Mouse (Mus musculus): ENCODE measurements at regions not wholly inside any gene's neighbourhood (a gene's known extent, or its start where the extent isn't known, plus 50 kb on each side); places are given as distances from the start of the nearest gene placed in this dataset.

DNA sequence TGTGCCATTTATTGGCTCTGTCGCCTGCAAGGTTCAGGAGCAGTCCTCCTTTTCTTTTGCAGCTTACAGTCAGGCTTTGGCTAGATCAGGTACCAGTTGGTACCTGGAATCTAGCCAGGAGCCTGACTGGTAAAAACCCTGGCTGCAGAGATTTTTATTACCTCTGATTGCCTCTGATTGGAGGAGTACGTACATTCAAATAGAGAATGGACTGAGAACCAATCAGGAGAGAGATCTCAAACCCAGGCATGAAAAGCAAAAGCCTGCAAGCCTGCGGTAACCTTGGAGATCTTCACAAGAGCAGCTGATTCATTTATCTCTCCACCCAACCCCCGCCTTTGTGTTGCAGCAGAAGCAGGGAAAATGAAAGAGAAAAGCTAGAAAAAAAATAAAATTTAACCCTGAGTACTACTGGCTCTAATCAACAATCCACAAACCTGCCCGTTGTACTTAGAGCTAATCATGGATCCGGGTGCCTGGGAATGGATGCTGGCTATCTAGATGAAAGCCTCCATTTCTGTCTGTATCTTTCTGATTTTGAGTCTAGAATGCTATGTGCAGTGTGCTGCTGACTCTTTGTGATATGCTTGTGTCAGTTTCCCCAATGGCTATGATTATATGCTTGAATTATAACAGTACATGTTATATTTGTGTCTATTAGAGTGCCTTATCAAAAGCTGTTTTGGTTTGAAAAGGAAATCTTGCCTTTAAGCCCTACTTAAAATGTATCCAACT lies 406.2 kb upstream of the Ndn start:
- DNase-seq: no peak
- Histone ChIP-seq H3K4me3 (replicated peaks; ENCODE audit: extremely low read depth, low read depth, low read length) (no peak overlapping the region), H3K4me1 (ENCODE audit: control insufficient read depth, insufficient read depth, low read length) (no peaks in the 10 kb centered on the region)
- TF ChIP-seq POLR2A (IDR thresholded peaks at IDR 0.05; ENCODE audit: borderline replicate concordance, extremely low read depth, low read depth, low read length): no peak
- WGBS: 45% methylated on average over 6 of the region's 6 CpGs

DNA sequence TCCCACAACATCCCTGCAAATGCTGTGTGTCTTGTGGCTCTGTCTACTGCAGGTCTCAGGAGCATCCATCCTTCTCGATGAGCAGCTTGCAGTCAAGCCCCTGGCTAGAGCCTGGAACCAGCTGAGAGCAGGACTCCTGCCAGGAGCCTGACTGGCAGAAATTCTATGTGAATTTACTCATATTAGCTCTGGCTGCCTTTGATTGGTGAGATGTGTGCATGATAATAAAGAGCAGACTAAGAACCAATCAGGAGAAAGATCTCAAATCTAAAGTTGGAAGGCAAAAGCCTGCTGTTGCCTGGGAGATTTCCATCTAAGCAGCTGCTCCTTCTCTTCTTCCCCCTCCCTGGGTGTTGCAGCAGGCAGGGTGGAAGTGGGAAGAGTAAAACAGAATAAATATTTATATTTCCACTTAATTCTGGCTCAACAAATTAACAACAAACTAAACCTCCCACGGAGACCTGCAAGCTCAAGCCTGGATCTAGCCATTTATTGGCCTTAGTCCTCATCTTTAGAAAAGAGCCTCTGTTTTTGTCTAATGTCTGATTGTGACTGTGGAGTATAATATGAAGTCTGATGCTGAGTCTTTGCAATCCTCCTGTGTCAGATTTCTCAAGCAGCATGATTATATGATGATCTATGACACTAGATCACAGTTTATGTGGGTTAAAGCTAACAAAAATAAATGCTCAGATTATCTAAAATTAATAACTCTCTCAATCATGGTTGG lies 364.0 kb upstream of the Ndn start:
- Histone ChIP-seq H3K4me1 (ENCODE audit: control insufficient read depth, insufficient read depth, low read length) (no peaks in the 10 kb centered on the region), H3K4me3 (replicated peaks; ENCODE audit: extremely low read depth, low read depth, low read length) (peak overlapping the region; percentile 28)
- WGBS: 44% methylated on average over 2 of the region's 2 CpGs
- peak; percentile 9; the same call in 1 of the 2 replicates for TF ChIP-seq POLR2A (IDR thresholded peaks at IDR 0.05; ENCODE audit: borderline replicate concordance, extremely low read depth, low read depth, low read length)
- TF ChIP-seq CTCF (IDR thresholded peaks at IDR 0.05; ENCODE audit: insufficient read depth, low read length): no peak
- no peak for DNase-seq

DNA sequence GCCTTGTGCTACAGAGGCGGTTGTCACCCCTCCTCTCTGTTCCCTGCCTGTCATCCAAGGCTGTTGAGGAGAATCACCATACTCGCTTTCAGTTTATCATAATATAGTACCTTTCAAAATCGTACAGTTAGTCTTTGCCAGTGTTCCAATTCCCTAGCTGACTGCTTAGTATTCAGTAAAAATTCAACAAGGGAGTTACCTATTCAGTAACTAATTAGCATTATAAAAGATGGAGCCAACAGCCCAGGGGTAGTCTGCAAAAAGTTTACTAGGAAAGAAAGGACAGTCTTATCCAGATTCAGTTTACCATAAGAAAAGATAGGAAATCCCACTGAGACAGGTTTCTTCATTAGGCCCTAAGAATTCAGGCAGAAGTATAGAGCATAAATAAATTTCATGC lies 319.7 kb upstream of the Ndn start:
- WGBS: 85% methylated on average over 3 of the region's 3 CpGs
- no peak for DNase-seq

DNA sequence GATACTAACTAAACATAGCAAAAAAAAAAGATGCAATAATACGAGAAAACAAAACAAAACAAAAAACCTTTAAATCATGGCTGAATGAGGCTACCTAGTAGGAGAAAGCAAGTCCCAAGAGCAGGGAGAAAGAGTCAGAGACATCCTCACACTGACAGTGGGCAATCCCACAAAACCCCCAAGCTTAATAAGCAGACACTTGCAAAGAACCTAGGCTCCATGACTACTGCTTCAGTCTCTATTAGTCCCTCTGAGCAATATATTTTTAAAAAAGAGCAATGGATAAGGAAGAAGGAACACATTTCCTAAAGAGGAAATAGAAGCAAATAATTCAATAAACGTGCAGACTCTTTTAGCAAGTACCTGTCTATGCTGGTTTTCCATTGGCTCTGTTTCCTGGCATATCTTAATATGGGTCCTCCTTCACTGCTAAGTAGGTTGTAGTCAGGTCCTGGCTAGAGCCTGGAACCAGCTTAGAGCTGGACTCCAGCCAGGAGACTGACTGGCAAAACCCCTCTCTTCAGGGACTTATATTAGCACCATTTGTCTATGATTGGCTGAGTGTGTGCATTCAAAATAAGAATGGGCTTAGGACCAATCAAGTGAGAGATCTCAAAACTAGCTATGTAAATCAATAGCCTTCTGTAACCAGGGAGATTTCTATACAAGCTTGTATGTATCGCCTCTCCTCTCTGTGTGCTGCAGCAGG lies 300.5 kb upstream of the Ndn start:
- TF ChIP-seq CTCF (IDR thresholded peaks at IDR 0.05; ENCODE audit: insufficient read depth, low read length) (no peak), POLR2A (IDR thresholded peaks at IDR 0.05; ENCODE audit: borderline replicate concordance, extremely low read depth, low read depth, low read length) (no peak)
- 40% methylated on average over 3 of the region's 3 CpGs for WGBS
- Histone ChIP-seq H3K4me1 (ENCODE audit: control insufficient read depth, insufficient read depth, low read length) (no peaks in the 10 kb centered on the region), H3K4me3 (replicated peaks; ENCODE audit: extremely low read depth, low read depth, low read length) (no peak overlapping the region)
- no peak for DNase-seq

More for the DNA sequence above, 319.7 kb upstream of the Ndn start:
- H3K4me1 ChIP-seq (ENCODE audit: control insufficient read depth, insufficient read depth, low read length): no peaks in the 10 kb centered on the region
- H3K4me3 ChIP-seq (replicated peaks; ENCODE audit: extremely low read depth, low read depth, low read length): no peak overlapping the region
- TF ChIP-seq CTCF (IDR thresholded peaks at IDR 0.05; ENCODE audit: insufficient read depth, low read length): no peak
- TF ChIP-seq POLR2A (IDR thresholded peaks at IDR 0.05; ENCODE audit: borderline replicate concordance, extremely low read depth, low read depth, low read length): no peak

DNA sequence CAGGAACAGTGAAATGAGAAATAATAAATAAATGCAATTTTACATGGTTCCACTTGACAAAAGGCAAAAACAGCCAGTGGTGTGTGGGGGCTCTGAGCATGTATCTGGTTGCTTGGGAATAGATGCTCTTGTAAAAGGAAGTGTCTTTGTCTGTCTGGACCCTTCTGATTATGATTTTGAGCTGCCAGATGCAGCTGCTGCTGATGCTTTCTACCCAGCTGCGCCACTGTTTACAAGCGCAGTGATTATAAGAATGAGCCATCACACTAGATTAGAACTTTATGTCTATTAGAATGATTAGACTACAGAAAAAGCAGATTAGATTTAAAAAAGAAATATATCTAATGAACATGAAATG lies 299.9 kb upstream of the Ndn start:
- 90% methylated on average over 2 of the region's 2 CpGs for WGBS

DNA sequence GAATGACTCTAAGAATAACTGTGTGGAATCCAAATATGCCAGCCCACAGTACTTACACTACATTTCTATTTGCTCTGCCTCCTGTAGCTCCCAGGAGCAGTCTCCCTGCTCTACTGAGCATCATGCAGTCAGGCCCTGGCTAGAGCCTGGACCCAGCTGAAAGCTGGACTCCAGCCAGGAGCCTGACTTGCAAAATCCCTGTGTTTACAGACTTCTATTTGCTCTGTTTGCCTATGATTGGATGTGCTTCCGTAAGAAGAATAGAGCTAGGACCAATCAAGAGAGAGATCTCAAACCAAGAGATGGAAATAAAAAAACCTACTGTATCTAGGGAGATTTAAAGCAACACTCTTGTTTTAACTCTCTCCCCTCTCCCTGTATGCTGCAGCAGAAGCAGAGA lies 267.8 kb upstream of the Ndn start:
- H3K4me3 ChIP-seq (replicated peaks; ENCODE audit: extremely low read depth, low read depth, low read length): no peak overlapping the region
- no peaks in the 10 kb centered on the region for H3K4me1 ChIP-seq (ENCODE audit: control insufficient read depth, insufficient read depth, low read length)
- TF ChIP-seq POLR2A (IDR thresholded peaks at IDR 0.05; ENCODE audit: borderline replicate concordance, extremely low read depth, low read depth, low read length): no peak
- no peak for TF ChIP-seq CTCF (IDR thresholded peaks at IDR 0.05; ENCODE audit: insufficient read depth, low read length)
- no peak for DNase-seq
- 40% methylated on average over 1 of the region's 1 CpGs for WGBS

More for the DNA sequence above, 299.9 kb upstream of the Ndn start:
- no peaks in the 10 kb centered on the region for H3K4me1 ChIP-seq (ENCODE audit: control insufficient read depth, insufficient read depth, low read length)
- no peak for DNase-seq
- H3K4me3 ChIP-seq (replicated peaks; ENCODE audit: extremely low read depth, low read depth, low read length): no peak overlapping the region
- no peak for TF ChIP-seq POLR2A (IDR thresholded peaks at IDR 0.05; ENCODE audit: borderline replicate concordance, extremely low read depth, low read depth, low read length)
- no peak for TF ChIP-seq CTCF (IDR thresholded peaks at IDR 0.05; ENCODE audit: insufficient read depth, low read length)

DNA sequence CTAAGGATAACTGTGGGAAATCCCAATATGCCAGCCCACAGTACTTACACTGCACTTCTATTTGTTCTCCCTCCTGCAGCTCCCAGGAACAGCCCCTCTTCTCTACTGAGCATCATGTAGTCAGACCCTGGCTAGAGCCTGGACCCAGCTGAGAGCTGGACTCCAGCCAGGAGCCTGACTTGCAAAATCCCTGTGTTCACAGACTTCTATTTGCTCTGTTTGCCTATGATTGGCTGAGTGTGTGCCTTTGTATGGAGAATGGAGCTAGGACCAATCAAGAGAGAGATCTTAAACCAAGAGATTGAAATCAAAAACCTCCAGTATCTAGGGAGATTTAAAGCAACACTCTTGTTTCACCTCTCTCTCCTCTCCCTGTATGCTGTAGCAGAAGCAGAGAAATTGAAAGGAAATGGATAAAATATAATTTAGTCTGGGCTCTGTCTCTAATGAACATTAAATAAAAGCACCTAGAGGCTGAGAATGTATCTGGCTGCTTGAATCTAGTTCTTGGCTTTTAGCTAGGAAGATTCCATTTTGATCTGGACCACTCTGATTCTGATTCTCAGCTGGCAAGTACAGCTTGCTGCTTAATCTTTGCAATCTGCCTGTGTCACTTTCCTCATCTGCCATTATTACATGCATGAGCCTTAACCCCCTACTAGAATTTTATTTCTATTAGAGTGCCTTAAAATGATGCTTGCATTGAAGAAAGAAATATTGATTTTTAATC lies 261.1 kb upstream of the Ndn start:
- H3K4me3 ChIP-seq (replicated peaks; ENCODE audit: extremely low read depth, low read depth, low read length): no peak overlapping the region
- no peaks in the 10 kb centered on the region for H3K4me1 ChIP-seq (ENCODE audit: control insufficient read depth, insufficient read depth, low read length)
- peak; percentile 11 for DNase-seq
- TF ChIP-seq POLR2A (IDR thresholded peaks at IDR 0.05; ENCODE audit: borderline replicate concordance, extremely low read depth, low read depth, low read length): no peak
- no peak for TF ChIP-seq CTCF (IDR thresholded peaks at IDR 0.05; ENCODE audit: insufficient read depth, low read length)
